Mouse (Mus musculus) G1E (cell line): ENCODE results near the gene Tarbp2. TPM values are rescaled to one million over a fixed set of nuclear protein-coding genes. Genes with fewer than 3 reads are reported as not detected.

Experiments used
- ATAC-seq: 2 replicates; pipeline ENCODE4 v1.8.0; 2016; ENCODE audit warnings: mild to moderate bottlenecking; ENCODE audit not compliant: insufficient number of reproducible peaks, poor library complexity, low FRiP score, severe bottlenecking; ENCODE audit errors: extremely low read depth
- DNase-seq: peaks from one replicate; pipeline ENCODE4 v3.0.0; 2012; ENCODE audit warnings: low spot score
- H3K27me3 ChIP-seq: 2 replicates; pipeline ENCODE4 v1.6.1; 2012; ENCODE audit warnings: mild to moderate bottlenecking, low read length, inconsistent platforms; ENCODE audit not compliant: insufficient read depth
- H3K36me3 ChIP-seq: replicated peaks from 2 replicates; pipeline ENCODE3; 2012; ENCODE audit warnings: mild to moderate bottlenecking, inconsistent platforms
- H3K4me1 ChIP-seq: 2 replicates; pipeline ENCODE4 v1.6.1; 2012; ENCODE audit warnings: low read depth, low read length, inconsistent platforms, mixed read lengths; ENCODE audit not compliant: insufficient read depth
- H3K4me3 ChIP-seq: 2 replicates; pipeline ENCODE4 v1.5.1; 2012; ENCODE audit warnings: low read depth, mild to moderate bottlenecking, inconsistent platforms, low read length, moderate library complexity, mixed read lengths
- H3K9me3 ChIP-seq: replicated peaks from 2 replicates; pipeline ENCODE4 v1.6.1; 2012; ENCODE audit warnings: inconsistent platforms
- CTCF ChIP-seq: IDR thresholded peaks from 2 replicates; pipeline ENCODE4 v1.5.1; 2012; ENCODE audit warnings: low read depth, low read length, inconsistent platforms, mixed read lengths
- GATA1 ChIP-seq: IDR thresholded peaks from 2 replicates; pipeline ENCODE4 v1.6.1; 2012; ENCODE audit warnings: borderline replicate concordance, low read length, inconsistent platforms, mixed read lengths
- GATA2 ChIP-seq: IDR thresholded peaks from 2 replicates; pipeline ENCODE4 v1.6.1; 2012; ENCODE audit warnings: low read depth, low read length, inconsistent platforms, borderline replicate concordance
- POLR2AphosphoS5 ChIP-seq: IDR thresholded peaks from 2 replicates; pipeline ENCODE4 v1.6.1; 2012; ENCODE audit warnings: low read depth, low read length, inconsistent platforms; ENCODE audit not compliant: insufficient replicate concordance
- TAL1 ChIP-seq: conservative IDR thresholded peaks from 2 replicates; pipeline ENCODE4 v1.6.1; 2012; ENCODE audit warnings: low read depth, low read length, inconsistent platforms, mixed read lengths
- polyA plus RNA-seq: library from polyadenylated mRNA; stranded (reverse); fragments of >175 nt; gene quantifications from 2 replicates; pipeline ENCODE4 v1.2.3, GENCODE M21; 2012
- total RNA-seq, 2 experiments: library from RNA; stranded (forward) in 1 of 2; stranded (reverse) in 1 of 2; fragments of 200-1000 nt in 1 of 2; fragments of >200 nt in 1 of 2; fragmentation: Nextera tagmentation in 1 of 2; gene quantifications; 2 replicates each; pipeline ENCODE4 v1.2.3; 2014 to 2017

Tarbp2 gene
- total and polyA plus RNA-seq, 3 experiments = 11.6 to 63.8 (median 32.9) TPM

DNA sequence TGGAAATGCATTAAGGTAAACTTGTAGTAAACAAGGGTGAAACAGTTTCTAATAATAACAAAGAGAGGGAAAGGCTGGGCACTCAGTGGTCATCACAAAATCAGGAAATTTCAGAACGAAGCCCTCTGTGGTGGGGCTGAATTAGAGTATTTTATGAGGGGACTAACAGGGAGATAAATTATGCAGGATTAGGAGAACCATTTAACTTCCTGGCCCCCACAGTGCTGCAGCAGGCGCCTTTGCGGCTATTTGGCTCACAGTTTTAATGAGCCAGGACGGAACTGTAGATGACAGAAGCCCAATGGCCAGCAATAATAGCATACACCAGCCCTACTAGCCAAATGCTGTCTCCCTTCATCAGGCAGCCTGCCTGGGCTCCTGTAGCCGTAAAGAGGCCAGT, 45.7 kb downstream of the Tarbp2 start:
- no peaks in the 10 kb centered on the region for H3K27me3 ChIP-seq
- no peak for DNase-seq
- H3K4me3 ChIP-seq = no peak overlapping the region
- TF ChIP-seq POLR2AphosphoS5 = no peak
- no peak for TF ChIP-seq TAL1
- TF ChIP-seq CTCF = no peak
- no peak for TF ChIP-seq GATA2
- no peak for TF ChIP-seq GATA1
- no peaks in the 10 kb centered on the region for H3K9me3 ChIP-seq
- H3K36me3 ChIP-seq = peaks cover 38% of the 10 kb centered on the region
- no peaks in the 10 kb centered on the region for H3K4me1 ChIP-seq
- ATAC-seq = no peak

DNA sequence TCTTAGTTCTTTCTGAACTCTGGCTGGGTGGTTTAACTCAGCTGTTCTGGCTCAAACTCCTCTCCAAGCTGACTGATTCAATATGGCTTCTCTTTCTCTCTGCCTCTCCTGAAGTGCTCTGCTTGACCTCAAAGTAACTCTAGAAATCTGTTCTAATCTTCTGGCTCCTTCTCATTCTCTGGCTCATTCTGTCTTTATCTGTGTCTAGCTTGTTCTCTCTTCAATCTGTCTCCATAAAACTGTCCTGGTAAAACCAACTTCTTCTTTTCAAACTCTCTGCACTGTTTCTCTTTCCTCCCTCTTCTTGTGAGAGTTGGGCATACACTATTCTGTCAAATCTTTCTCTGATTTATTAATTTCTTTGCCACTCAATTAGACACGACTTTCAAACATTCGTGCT, 49.9 kb downstream of the Tarbp2 start:
- Histone ChIP-seq H3K27me3 (no peaks in the 10 kb centered on the region), H3K9me3 (no peaks in the 10 kb centered on the region), H3K4me3 (no peak overlapping the region), H3K4me1 (no peaks in the 10 kb centered on the region), H3K36me3 (peaks cover 27% of the 10 kb centered on the region)
- TF ChIP-seq CTCF (no peak), TAL1 (no peak), GATA2 (no peak), POLR2AphosphoS5 (no peak), GATA1 (no peak)
- ATAC-seq = no peak
- DNase-seq = no peak

DNA sequence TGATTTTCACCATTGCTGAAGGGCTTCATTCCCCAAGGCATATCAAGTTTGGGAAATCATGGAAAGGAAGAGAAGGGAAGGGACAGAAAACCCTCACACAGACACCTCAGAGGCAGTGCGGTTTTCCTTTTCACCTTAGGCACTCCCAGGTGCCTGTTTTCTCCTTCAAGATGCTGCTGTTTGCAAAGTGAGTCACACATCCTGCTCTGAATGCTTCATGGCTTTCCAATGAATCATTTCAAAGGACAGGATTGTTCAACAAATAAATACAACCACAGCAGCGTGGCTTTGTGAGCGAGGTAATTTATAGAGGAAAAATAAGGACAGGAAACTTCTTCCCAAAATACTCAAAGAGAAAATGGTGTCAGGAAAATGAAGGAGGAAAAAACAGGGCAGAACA, 54.1 kb downstream of the Tarbp2 start:
- peaks cover 3% of the 10 kb centered on the region for H3K4me1 ChIP-seq
- peaks cover 27% of the 10 kb centered on the region for H3K36me3 ChIP-seq
- ATAC-seq (no peak), DNase-seq (no peak)
- no peaks in the 10 kb centered on the region for H3K27me3 ChIP-seq
- no peak overlapping the region for H3K4me3 ChIP-seq
- TF ChIP-seq POLR2AphosphoS5 (no peak), GATA1 (no peak), CTCF (no peak), GATA2 (no peak), TAL1 (no peak)
- no peaks in the 10 kb centered on the region for H3K9me3 ChIP-seq

Other genes starting within 250 kb of the Tarbp2 start
- not detected in 2 replicates for gene Gm9918, start 247.6 kb upstream of the Tarbp2 start, total RNA-seq (2014; fragmentation: Nextera tagmentation)
- 0.12 and 0.44 TPM in 2 replicates for gene Gm9918, start 247.6 kb upstream of the Tarbp2 start, total RNA-seq (2017)
- not detected in 2 replicates for gene Gm9918, start 247.6 kb upstream of the Tarbp2 start, polyA plus RNA-seq
- gene Mfsd5, start 238.7 kb upstream of the Tarbp2 start, total RNA-seq (2014; fragmentation: Nextera tagmentation) = 24.5 and 25.8 TPM in 2 replicates
- gene Mfsd5, start 238.7 kb upstream of the Tarbp2 start, total RNA-seq (2017) = 31.1 and 37.2 TPM in 2 replicates
- 66.2 and 75.3 TPM in 2 replicates for gene Mfsd5, start 238.7 kb upstream of the Tarbp2 start, polyA plus RNA-seq
- gene Espl1, start 221.9 kb upstream of the Tarbp2 start, total RNA-seq (2014; fragmentation: Nextera tagmentation) = 91.0 and 145 TPM in 2 replicates
- gene Espl1, start 221.9 kb upstream of the Tarbp2 start, total RNA-seq (2017) = 15.8 and 23.8 TPM in 2 replicates
- gene Espl1, start 221.9 kb upstream of the Tarbp2 start, polyA plus RNA-seq = 33.1 and 35.5 TPM in 2 replicates
- 113 and 119 TPM in 2 replicates for gene Pfdn5, start 192.1 kb upstream of the Tarbp2 start, total RNA-seq (2014; fragmentation: Nextera tagmentation)
- 271 and 276 TPM in 2 replicates for gene Pfdn5, start 192.1 kb upstream of the Tarbp2 start, total RNA-seq (2017)
- gene Pfdn5, start 192.1 kb upstream of the Tarbp2 start, polyA plus RNA-seq = 13.6 and 23.0 TPM in 2 replicates
- 37.5 and 45.9 TPM in 2 replicates for gene Myg1, start 186.5 kb upstream of the Tarbp2 start, total RNA-seq (2014; fragmentation: Nextera tagmentation)
- gene Myg1, start 186.5 kb upstream of the Tarbp2 start, total RNA-seq (2017) = 30.1 and 35.2 TPM in 2 replicates
- gene Myg1, start 186.5 kb upstream of the Tarbp2 start, polyA plus RNA-seq = 72.6 and 87.5 TPM in 2 replicates
- 187 and 217 TPM in 2 replicates for gene Aaas, start 167.4 kb upstream of the Tarbp2 start, total RNA-seq (2014; fragmentation: Nextera tagmentation)
- gene Aaas, start 167.4 kb upstream of the Tarbp2 start, total RNA-seq (2017) = 110 and 126 TPM in 2 replicates
- gene Aaas, start 167.4 kb upstream of the Tarbp2 start, polyA plus RNA-seq = 199 and 288 TPM in 2 replicates
- not detected in 2 replicates for gene Sp7, start 151.0 kb upstream of the Tarbp2 start, total RNA-seq (2014; fragmentation: Nextera tagmentation)
- 0.06 and 0.16 TPM in 2 replicates for gene Sp7, start 151.0 kb upstream of the Tarbp2 start, total RNA-seq (2017)
- not detected in 2 replicates for gene Sp7, start 151.0 kb upstream of the Tarbp2 start, polyA plus RNA-seq
- gene Sp1, start 112.0 kb upstream of the Tarbp2 start, total RNA-seq (2014; fragmentation: Nextera tagmentation) = 92.4 and 93.8 TPM in 2 replicates
- 42.3 and 50.5 TPM in 2 replicates for gene Sp1, start 112.0 kb upstream of the Tarbp2 start, total RNA-seq (2017)
- gene Sp1, start 112.0 kb upstream of the Tarbp2 start, polyA plus RNA-seq = 16.4 and 35.8 TPM in 2 replicates
- not detected in 2 replicates for gene Amhr2, start 72.8 kb upstream of the Tarbp2 start, total RNA-seq (2014; fragmentation: Nextera tagmentation)
- gene Amhr2, start 72.8 kb upstream of the Tarbp2 start, total RNA-seq (2017) = not detected in 2 replicates
- not detected in 2 replicates for gene Amhr2, start 72.8 kb upstream of the Tarbp2 start, polyA plus RNA-seq
- 78.6 and 94.0 TPM in 2 replicates for gene Prr13, start 59.2 kb upstream of the Tarbp2 start, total RNA-seq (2014; fragmentation: Nextera tagmentation)
- gene Prr13, start 59.2 kb upstream of the Tarbp2 start, total RNA-seq (2017) = 84.1 and 86.0 TPM in 2 replicates
- 122 and 254 TPM in 2 replicates for gene Prr13, start 59.2 kb upstream of the Tarbp2 start, polyA plus RNA-seq
- gene Pcbp2, start 47.7 kb upstream of the Tarbp2 start, total RNA-seq (2014; fragmentation: Nextera tagmentation) = 1,640 and 1,748 TPM in 2 replicates
- gene Pcbp2, start 47.7 kb upstream of the Tarbp2 start, total RNA-seq (2017) = 202 and 214 TPM in 2 replicates
- 660 and 876 TPM in 2 replicates for gene Pcbp2, start 47.7 kb upstream of the Tarbp2 start, polyA plus RNA-seq
- 28.7 TPM in 1 of 2 replicates, not detected in the other for gene Gm10337, start 14.5 kb upstream of the Tarbp2 start, total RNA-seq (2014; fragmentation: Nextera tagmentation)
- gene Gm10337, start 14.5 kb upstream of the Tarbp2 start, total RNA-seq (2017) = not detected in 2 replicates
- not detected in 2 replicates for gene Gm10337, start 14.5 kb upstream of the Tarbp2 start, polyA plus RNA-seq
- 0.75 and 1.4 TPM in 2 replicates for gene Map3k12, start 1.1 kb upstream of the Tarbp2 start, total RNA-seq (2014; fragmentation: Nextera tagmentation)
- 1.9 TPM in 2 replicates for gene Map3k12, start 1.1 kb upstream of the Tarbp2 start, total RNA-seq (2017)
- 0.60 and 0.72 TPM in 2 replicates for gene Map3k12, start 1.1 kb upstream of the Tarbp2 start, polyA plus RNA-seq
- gene Npff, start 6.8 kb downstream of the Tarbp2 start, total RNA-seq (2014; fragmentation: Nextera tagmentation) = 3.2 and 5.1 TPM in 2 replicates
- 1.1 and 1.8 TPM in 2 replicates for gene Npff, start 6.8 kb downstream of the Tarbp2 start, total RNA-seq (2017)
- gene Npff, start 6.8 kb downstream of the Tarbp2 start, polyA plus RNA-seq = 0.70 and 0.92 TPM in 2 replicates
- gene Gm28047, start 106.9 kb downstream of the Tarbp2 start, total RNA-seq (2014; fragmentation: Nextera tagmentation) = not detected in 2 replicates
- gene Gm28047, start 106.9 kb downstream of the Tarbp2 start, total RNA-seq (2017) = not detected in 2 replicates
- 0.04 TPM in 1 of 2 replicates, not detected in the other for gene Gm28047, start 106.9 kb downstream of the Tarbp2 start, polyA plus RNA-seq
- 188 and 200 TPM in 2 replicates for gene Atf7, start 107.3 kb downstream of the Tarbp2 start, total RNA-seq (2014; fragmentation: Nextera tagmentation)
- 19.4 and 29.3 TPM in 2 replicates for gene Atf7, start 107.3 kb downstream of the Tarbp2 start, total RNA-seq (2017)
- 13.6 and 14.6 TPM in 2 replicates for gene Atf7, start 107.3 kb downstream of the Tarbp2 start, polyA plus RNA-seq
- 274 and 321 TPM in 2 replicates for gene Atp5g2, start 154.2 kb downstream of the Tarbp2 start, total RNA-seq (2014; fragmentation: Nextera tagmentation)
- 77.5 and 80.3 TPM in 2 replicates for gene Atp5g2, start 154.2 kb downstream of the Tarbp2 start, total RNA-seq (2017)
- gene Atp5g2, start 154.2 kb downstream of the Tarbp2 start, polyA plus RNA-seq = 130 and 167 TPM in 2 replicates
- 41.0 and 46.7 TPM in 2 replicates for gene Calcoco1, start 204.0 kb downstream of the Tarbp2 start, total RNA-seq (2014; fragmentation: Nextera tagmentation)
- gene Calcoco1, start 204.0 kb downstream of the Tarbp2 start, total RNA-seq (2017) = 12.3 and 14.5 TPM in 2 replicates
- 14.4 and 15.2 TPM in 2 replicates for gene Calcoco1, start 204.0 kb downstream of the Tarbp2 start, polyA plus RNA-seq